Mouse (Mus musculus) liver, adult 2 months (tissue): ENCODE results near the gene Frmd5.

Experiments
- CTCF ChIP-seq: fragments of 200-500 bp; IDR thresholded peaks from 2 replicates; pipeline ENCODE4 v1.5.1; 2011; ENCODE audit warnings: low read depth, low read length, control low read depth
- POLR2A ChIP-seq: fragments of 200-500 bp; IDR thresholded peaks from 2 replicates; pipeline ENCODE4 v1.6.1; 2011; ENCODE audit warnings: low read length, control low read depth; ENCODE audit not compliant: insufficient read depth; ENCODE audit errors: extremely low read depth

GRCm38 (mm10) chr2:121776219-121776618 lies 30.7 kb downstream of the Frmd5 start:
- no peak for TF ChIP-seq CTCF
- no peak for TF ChIP-seq POLR2A
